Mouse (Mus musculus) MEL (cell line): ENCODE measurements around the gene Fam222a. TPM values are rescaled to one million over a fixed set of nuclear protein-coding genes. Genes with fewer than 3 reads are reported as not detected.

Experiments used
- DNase-seq: peaks from one replicate; pipeline ENCODE4 v3.0.0; 2011; ENCODE audit warnings: low read depth, low spot score
- H3K27ac ChIP-seq: 2 replicates; pipeline ENCODE4 v1.5.1; 2012; ENCODE audit warnings: low read depth, mild to moderate bottlenecking, control low read depth, low read length, moderate library complexity; ENCODE audit not compliant: control insufficient read depth
- H3K27me3 ChIP-seq, 2 experiments: fragments of 150-350 bp in 1 of 2; sonication (generic) in 1 of 2; 2 replicates each; pipeline ENCODE4 v1.6.1; 2012; ENCODE audit warnings: low read length in 2 of 2, mild to moderate bottlenecking in 2 of 2, improper control_type of control experiment in 1 of 2, moderate library complexity in 1 of 2; ENCODE audit not compliant: insufficient read depth in 2 of 2, control insufficient read depth in 1 of 2
- H3K36me3 ChIP-seq, 2 experiments: 2 replicates each; pipeline ENCODE4 v1.6.1; 2012 to 2014; ENCODE audit warnings: low read length in 2 of 2, improper control_type of control experiment in 1 of 2, inconsistent platforms in 1 of 2, mild to moderate bottlenecking in 1 of 2; ENCODE audit not compliant: insufficient read depth in 2 of 2, control insufficient read depth in 1 of 2
- H3K4me1 ChIP-seq, 2 experiments: fragments of 150-350 bp in 1 of 2; sonication (generic) in 1 of 2; 2 replicates each; pipeline ENCODE4 v1.6.1; 2012; ENCODE audit warnings: low read length in 2 of 2, improper control_type of control experiment in 1 of 2, mild to moderate bottlenecking in 1 of 2; ENCODE audit not compliant: insufficient read depth in 2 of 2, control insufficient read depth in 1 of 2
- H3K4me3 ChIP-seq, 2 experiments: fragments of 150-350 bp in 1 of 2; sonication (generic) in 1 of 2; 2 replicates each; pipeline ENCODE4 v1.5.1; 2012; ENCODE audit warnings: low read depth in 2 of 2, low read length in 2 of 2, mild to moderate bottlenecking in 2 of 2, moderate library complexity in 2 of 2, control low read depth in 1 of 2, improper control_type of control experiment in 1 of 2; ENCODE audit not compliant: control insufficient read depth in 1 of 2, insufficient read depth in 1 of 2
- H3K79me2 ChIP-seq: 2 replicates; pipeline ENCODE4 v1.6.1; 2012; ENCODE audit warnings: mild to moderate bottlenecking, low read length, moderate library complexity; ENCODE audit not compliant: control insufficient read depth, poor library complexity, insufficient read depth
- H3K9ac ChIP-seq: 2 replicates; pipeline ENCODE4 v1.6.1; 2012; ENCODE audit warnings: low read depth, mild to moderate bottlenecking, control low read depth, low read length, moderate library complexity; ENCODE audit not compliant: control insufficient read depth, poor library complexity, severe bottlenecking
- H3K9me3 ChIP-seq: fragments of 150-350 bp; sonication (generic); replicated peaks from 2 replicates; pipeline ENCODE4 v1.6.1; 2012; ENCODE audit warnings: mild to moderate bottlenecking, low read length, improper control_type of control experiment, moderate library complexity; ENCODE audit not compliant: insufficient read depth
- BHLHE40 ChIP-seq: IDR thresholded peaks from 2 replicates; pipeline ENCODE4 v1.6.1; 2012; ENCODE audit warnings: low read depth, mild to moderate bottlenecking, inconsistent platforms, low read length, improper control_type of control experiment, borderline replicate concordance
- E2F4 ChIP-seq: IDR thresholded peaks from 2 replicates; pipeline ENCODE4 v1.6.1; 2011; ENCODE audit warnings: low read depth, low read length, improper control_type of control experiment, borderline replicate concordance
- ELF1 ChIP-seq: IDR thresholded peaks from 2 replicates; pipeline ENCODE4 v1.6.1; 2014; ENCODE audit warnings: low read depth, mild to moderate bottlenecking, inconsistent platforms, low read length, improper control_type of control experiment, moderate library complexity
- GABPA ChIP-seq: IDR thresholded peaks from 2 replicates; pipeline ENCODE4 v1.6.1; 2012; ENCODE audit warnings: low read depth, mild to moderate bottlenecking, inconsistent platforms, low read length, improper control_type of control experiment, moderate library complexity
- GATA1 ChIP-seq: IDR thresholded peaks from 2 replicates; pipeline ENCODE4 v1.6.1; 2011; ENCODE audit warnings: low read depth, low read length, improper control_type of control experiment
- HCFC1 ChIP-seq: IDR thresholded peaks from 2 replicates; pipeline ENCODE4 v1.6.1; 2012; ENCODE audit warnings: low read depth, mild to moderate bottlenecking, inconsistent platforms, low read length, improper control_type of control experiment, moderate library complexity
- JUND ChIP-seq: IDR thresholded peaks from 2 replicates; pipeline ENCODE4 v1.6.1; 2011; ENCODE audit warnings: low read depth, mild to moderate bottlenecking, improper control_type of control experiment, low read length
- KAT2A ChIP-seq: conservative IDR thresholded peaks from 2 replicates; pipeline ENCODE4 v1.6.1; 2012; ENCODE audit warnings: low read depth, low read length, improper control_type of control experiment, inconsistent platforms
- MAFK ChIP-seq: IDR thresholded peaks from 2 replicates; pipeline ENCODE4 v1.6.1; 2011; ENCODE audit warnings: low read depth, mild to moderate bottlenecking, low read length, improper control_type of control experiment, borderline replicate concordance
- MEF2A ChIP-seq: IDR thresholded peaks from 2 replicates; pipeline ENCODE4 v1.6.1; 2014; ENCODE audit warnings: low read depth, mild to moderate bottlenecking, inconsistent platforms, low read length, improper control_type of control experiment; ENCODE audit not compliant: poor library complexity, insufficient replicate concordance, severe bottlenecking; ENCODE audit errors: extremely low read depth
- MXI1 ChIP-seq: IDR thresholded peaks from 2 replicates; pipeline ENCODE4 v1.6.1; 2011; ENCODE audit warnings: mild to moderate bottlenecking, low read depth, low read length, improper control_type of control experiment
- MYB ChIP-seq: IDR thresholded peaks from 2 replicates; pipeline ENCODE4 v1.6.1; 2011; ENCODE audit warnings: mild to moderate bottlenecking, low read depth, low read length, improper control_type of control experiment
- NELFE ChIP-seq: IDR thresholded peaks from 2 replicates; pipeline ENCODE4 v1.6.1; 2011; ENCODE audit warnings: low read depth, low read length, improper control_type of control experiment
- NRF1 ChIP-seq: IDR thresholded peaks from 2 replicates; pipeline ENCODE4 v1.6.1; 2014; ENCODE audit warnings: low read depth, mild to moderate bottlenecking, inconsistent platforms, low read length, improper control_type of control experiment, moderate library complexity; ENCODE audit not compliant: poor library complexity, insufficient read depth, severe bottlenecking
- POLR2A ChIP-seq, 2 experiments: IDR thresholded peaks; 2 replicates each; pipeline ENCODE4 v1.6.1; 2011 to 2012; ENCODE audit warnings: low read length in 2 of 2, mild to moderate bottlenecking in 2 of 2, control low read depth in 1 of 2, improper control_type of control experiment in 1 of 2, low read depth in 1 of 2, moderate library complexity in 1 of 2; ENCODE audit not compliant: control insufficient read depth in 1 of 2, insufficient read depth in 1 of 2, poor library complexity in 1 of 2
- POLR2AphosphoS2 ChIP-seq: IDR thresholded peaks from 2 replicates; pipeline ENCODE4 v1.6.1; 2011; ENCODE audit warnings: low read length, improper control_type of control experiment
- POLR2AphosphoS5 ChIP-seq: IDR thresholded peaks from 2 replicates; pipeline ENCODE4 v1.6.1; 2012; ENCODE audit warnings: low read depth, borderline replicate concordance, mild to moderate bottlenecking, inconsistent platforms, low read length, moderate library complexity, mixed read lengths
- RAD21 ChIP-seq: IDR thresholded peaks from 2 replicates; pipeline ENCODE4 v1.6.1; 2011; ENCODE audit warnings: mild to moderate bottlenecking, low read depth, low read length, improper control_type of control experiment
- RCOR1 ChIP-seq: IDR thresholded peaks from 2 replicates; pipeline ENCODE4 v1.6.1; 2012; ENCODE audit warnings: low read depth, mild to moderate bottlenecking, inconsistent platforms, low read length, improper control_type of control experiment
- SMC3 ChIP-seq: IDR thresholded peaks from 2 replicates; pipeline ENCODE4 v1.6.1; 2011; ENCODE audit warnings: low read depth, low read length, improper control_type of control experiment
- USF1 ChIP-seq: IDR thresholded peaks from 2 replicates; pipeline ENCODE4 v1.6.1; 2014; ENCODE audit warnings: low read depth, mild to moderate bottlenecking, inconsistent platforms, low read length, improper control_type of control experiment, moderate library complexity
- ZKSCAN1 ChIP-seq: IDR thresholded peaks from 2 replicates; pipeline ENCODE4 v1.6.1; 2012; ENCODE audit warnings: low read depth, mild to moderate bottlenecking, inconsistent platforms, low read length, improper control_type of control experiment, moderate library complexity
- ZNF384 ChIP-seq: IDR thresholded peaks from 2 replicates; pipeline ENCODE4 v1.6.1; 2012; ENCODE audit warnings: low read depth, mild to moderate bottlenecking, inconsistent platforms, low read length, improper control_type of control experiment
- polyA plus RNA-seq, 2 experiments: library from polyadenylated mRNA; stranded (reverse) in 1 of 2; unstranded in 1 of 2; fragments of >175 nt in 1 of 2; fragments of >200 nt in 1 of 2; gene quantifications; 2 replicates each; pipeline versions ENCODE4 v1.2.1 to v1.2.4; 2012; ENCODE audit warnings: low replicate concordance in 2 of 2, low read depth in 1 of 2; ENCODE audit not compliant: insufficient read length in 2 of 2, insufficient read depth in 1 of 2, missing spikeins in 1 of 2
- total RNA-seq: library from RNA; depleted of rRNA; stranded (reverse); fragments of 300-350 nt; gene quantifications from 2 replicates; pipeline ENCODE4 v1.2.3, GENCODE M21; 2012

Gene Fam222a
- total and polyA plus RNA-seq, 3 experiments = 0.27 to 0.70 TPM; not detected in 1

DNA sequence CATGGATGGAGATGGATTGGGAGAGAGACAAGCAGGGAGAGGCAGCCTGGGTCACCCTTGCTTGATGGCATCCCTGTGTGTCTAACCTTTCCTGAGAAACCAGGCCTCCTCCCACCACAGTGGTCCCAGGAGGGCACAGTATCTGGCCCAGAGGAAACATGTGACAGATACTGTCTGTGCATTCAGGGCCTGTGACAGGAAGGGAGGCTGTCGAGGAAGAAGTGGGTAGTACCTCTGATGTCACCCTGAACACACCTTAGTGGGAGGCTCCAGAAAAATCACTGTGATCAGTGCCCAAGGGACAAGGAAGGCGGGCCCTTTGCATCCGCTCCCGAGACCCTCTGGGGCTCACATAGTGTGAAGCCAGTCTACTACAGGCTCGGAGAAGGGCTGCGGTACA lies 38.2 kb downstream of the Fam222a start:
- Histone ChIP-seq H3K79me2 (no peaks in the 10 kb centered on the region), H3K4me1 (no peaks in the 10 kb centered on the region), H3K27me3 (no peaks in the 10 kb centered on the region), H3K4me3 (no peak overlapping the region), H3K9ac (no peak overlapping the region), H3K9me3 (no peaks in the 10 kb centered on the region), H3K36me3 (no peaks in the 10 kb centered on the region), H3K27ac (no peak overlapping the region)
- DNase-seq = no peak
- TF ChIP-seq MYB (no peak), NELFE (no peak), MEF2A (no peak), KAT2A (no peak), MXI1 (no peak), RAD21 (no peak), ZKSCAN1 (no peak), GATA1 (no peak)

DNA sequence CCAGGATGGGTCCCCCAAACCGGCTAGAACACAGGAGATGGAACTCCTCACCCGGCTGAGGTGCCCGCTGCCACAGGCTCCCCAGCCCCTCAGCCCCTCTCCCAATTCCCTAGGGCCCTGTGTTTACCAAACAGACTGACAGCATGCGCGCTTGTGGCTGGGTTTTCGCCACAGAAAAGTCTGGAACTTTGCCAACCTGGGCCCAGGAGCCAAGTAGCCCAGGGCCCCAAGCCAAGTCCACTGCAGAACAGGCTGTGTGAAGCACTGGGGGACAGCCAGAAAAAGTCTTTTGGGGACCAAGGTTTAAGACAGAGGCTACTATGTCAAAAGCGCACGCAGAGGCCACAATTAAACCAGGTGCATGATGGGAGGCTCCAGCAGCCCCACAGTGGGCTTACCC lies 39.8 kb downstream of the Fam222a start:
- Histone ChIP-seq H3K36me3 (no peaks in the 10 kb centered on the region), H3K27me3 (no peaks in the 10 kb centered on the region), H3K9ac (no peak overlapping the region), H3K79me2 (no peaks in the 10 kb centered on the region), H3K27ac (no peak overlapping the region), H3K4me1 (no peaks in the 10 kb centered on the region), H3K4me3 (no peak overlapping the region), H3K9me3 (no peaks in the 10 kb centered on the region)
- no peak for TF ChIP-seq ELF1
- TF ChIP-seq HCFC1 = no peak
- no peak for TF ChIP-seq GABPA
- TF ChIP-seq E2F4 = no peak
- TF ChIP-seq ZNF384 = no peak
- no peak for TF ChIP-seq USF1
- TF ChIP-seq POLR2A (IDR thresholded peaks at IDR 0.05; ENCODE audit: control insufficient read depth in 1 of 2, insufficient read depth in 1 of 2, low read depth in 1 of 2, low read length in 2 of 2, poor library complexity in 1 of 2) = no peak
- TF ChIP-seq ZKSCAN1 = no peak
- no peak for TF ChIP-seq JUND
- no peak for TF ChIP-seq SMC3
- no peak for TF ChIP-seq MAFK
- no peak for TF ChIP-seq RCOR1
- TF ChIP-seq RAD21 = no peak
- TF ChIP-seq POLR2AphosphoS2 = no peak
- TF ChIP-seq POLR2AphosphoS5 = no peak
- no peak for TF ChIP-seq BHLHE40
- TF ChIP-seq NRF1 = no peak
- no peak for DNase-seq
